ENCODE assay signal across 8 mouse cellular contexts in genomic region chr13:51716350-51717263, GRCm38 (mm10).
A peak's percentile ranks its signal among the peaks of the same experiment; 100 is the strongest.
DNase-seq lines count a peak whose midpoint lies in the region; ATAC-seq and TF ChIP-seq lines count a peak whose summit lies in the region.

No protein-coding gene starts in this region.

- no peak for DNase-seq in limb, embryonic 10.5 days (ENCODE audit: low spot score)
- peak; percentile 67 for DNase-seq in adrenal gland, postnatal 14 days
- peak; percentile 56 to 64 for DNase-seq in heart, adult 2 months
- DNase-seq in kidney, postnatal 36 days: peak; percentile 29 to 54
- no peak for DNase-seq in natural killer cell, adult 2 months (ENCODE audit: low spot score in 2 of 2)
- no peak for DNase-seq in frontal cortex, postnatal 14 days (ENCODE audit: low spot score in 2 of 2)
- DNase-seq in layer of hippocampus, adult 8-10 months (ENCODE audit: low spot score in 2 of 2): no peak

- intact Hi-C loops in heart, adult 2 months (cut with DNase I): no loop called here

- peaks cover 7% of the 10 kb centered on the region; the same call in 1 of the 2 replicates for H3K36me3 ChIP-seq in limb, embryonic 15.5 days
- peaks cover 5% of the 10 kb centered on the region for H3K36me3 ChIP-seq in limb, embryonic 10.5 days
- H3K36me3 ChIP-seq in heart, adult 2 months (ENCODE audit: control insufficient read depth, insufficient read depth, low read length): no peaks in the 10 kb centered on the region

- H3K27ac ChIP-seq in limb, embryonic 15.5 days: no peak overlapping the region
- no peak overlapping the region for H3K27ac ChIP-seq in limb, embryonic 10.5 days
- no peak overlapping the region for H3K27ac ChIP-seq in heart, adult 2 months

- no peak overlapping the region for H3K9ac ChIP-seq in limb, embryonic 15.5 days
- no peak overlapping the region for H3K9ac ChIP-seq in heart, adult 2 months (ENCODE audit: low read depth, low read length)

- WGBS in limb, embryonic 15.5 days: 64% methylated on average over 8 of the region's 8 CpGs
- WGBS in limb, embryonic 10.5 days: 68% methylated on average over 8 of the region's 8 CpGs
- WGBS in heart, adult 2 months: 32% methylated on average over 8 of the region's 8 CpGs

- no peak overlapping the region for H3K4me3 ChIP-seq in limb, embryonic 15.5 days
- no peak overlapping the region for H3K4me3 ChIP-seq in limb, embryonic 10.5 days
- H3K4me3 ChIP-seq in heart, adult 2 months: no peak overlapping the region

- H3K27me3 ChIP-seq in limb, embryonic 15.5 days: no peaks in the 10 kb centered on the region
- no peaks in the 10 kb centered on the region for H3K27me3 ChIP-seq in limb, embryonic 10.5 days (ENCODE audit: low read depth, poor library complexity, severe bottlenecking)
- H3K27me3 ChIP-seq in heart, adult 2 months (ENCODE audit: control insufficient read depth, insufficient read depth, low read length): no peaks in the 10 kb centered on the region

- H3K9me3 ChIP-seq in limb, embryonic 15.5 days: no peaks in the 10 kb centered on the region
- no peaks in the 10 kb centered on the region for H3K9me3 ChIP-seq in limb, embryonic 10.5 days (replicated peaks)

- no peak for TF ChIP-seq EP300 in heart, adult 2 months (IDR thresholded peaks at IDR 0.05; ENCODE audit: insufficient read depth, low read depth, low read length)

- H3K4me2 ChIP-seq in limb, embryonic 15.5 days: no peak overlapping the region

- ATAC-seq in limb, embryonic 15.5 days (ENCODE audit: insufficient number of reproducible peaks, low FRiP score, low TSS enrichment, low read depth): 0 out of 2 replicates have a peak, but pooled peaks have one; percentile 35

- no peak for TF ChIP-seq POLR2A in heart, adult 2 months (IDR thresholded peaks at IDR 0.05; ENCODE audit: insufficient read depth, low read depth, low read length)

- no peaks in the 10 kb centered on the region for H3K4me1 ChIP-seq in limb, embryonic 15.5 days
- peaks cover 4% of the 10 kb centered on the region; the same call in 1 of the 2 replicates for H3K4me1 ChIP-seq in limb, embryonic 10.5 days
- no peaks in the 10 kb centered on the region for H3K4me1 ChIP-seq in heart, adult 2 months (ENCODE audit: control insufficient read depth, insufficient read depth, low read length)

- no peaks in the 10 kb centered on the region for H3K79me2 ChIP-seq in heart, adult 2 months (replicated peaks; ENCODE audit: control insufficient read depth, insufficient read depth, low read length)

- no peak for TF ChIP-seq CTCF in heart, adult 2 months (IDR thresholded peaks at IDR 0.05)

Comparison
In these comparisons a context has a peak if more than half of its experiments do, and no peak if none do; other contexts are left out.
1. DNase-seq: peak in adrenal gland, postnatal 14 days (single experiment), heart, adult 2 months (2 of 2) and kidney, postnatal 36 days (2 of 2); none in limb, embryonic 10.5 days (single experiment), natural killer cell, adult 2 months (0 of 2), frontal cortex, postnatal 14 days (0 of 2) and layer of hippocampus, adult 8-10 months (0 of 2).